Mouse (Mus musculus) lung, postnatal 4 days (tissue): Measurements from ENCODE around the gene Rev3l.

ENCODE experiments used
- DNase-seq, 2 experiments: peaks; one replicate each; pipeline ENCODE4 v3.0.0; 2021

Gene Rev3l

GRCm38 (mm10) chr10:39731736-39732265 lies at the start of gene Rev3l:
TSS of gene Rev3l (plus strand) at chr10:39732118.
- DNase-seq = peak; percentile 93 to 97

GRCm38 (mm10) chr10:39682556-39682955 lies 49.4 kb upstream of the Rev3l start:
- no peak for DNase-seq

- no peak for DNase-seq
These were observed 48.4 kb upstream of the Rev3l start for GRCm38 (mm10) chr10:39683481-39683880.

- DNase-seq = no peak
These were observed 45.1 kb upstream of the Rev3l start for GRCm38 (mm10) chr10:39686811-39687210.

GRCm38 (mm10) chr10:39687851-39688250 lies 44.1 kb upstream of the Rev3l start:
- DNase-seq = no peak

- no peak for DNase-seq
These were observed 40.4 kb upstream of the Rev3l start for GRCm38 (mm10) chr10:39691351-39692064.

- DNase-seq = no peak
These were observed 39.8 kb upstream of the Rev3l start for GRCm38 (mm10) chr10:39692152-39692551.

- no peak for DNase-seq
These were observed 24.0 kb upstream of the Rev3l start for GRCm38 (mm10) chr10:39707717-39708510.

- no peak for DNase-seq
These were observed 15.0 kb upstream of the Rev3l start for GRCm38 (mm10) chr10:39716936-39717335.

GRCm38 (mm10) chr10:39730976-39731735 lies 762 bp upstream of the Rev3l start:
- DNase-seq = peak; percentile 95 to 98

- DNase-seq = peak; percentile 85 to 90
These were observed 565 bp downstream of the Rev3l start for GRCm38 (mm10) chr10:39732266-39733100.

- no peak for DNase-seq
These were observed 1.1 kb downstream of the Rev3l start for GRCm38 (mm10) chr10:39733101-39733399.

GRCm38 (mm10) chr10:39733421-39733930 lies 1.6 kb downstream of the Rev3l start:
- no peak for DNase-seq

GRCm38 (mm10) chr10:39736187-39736586 lies 4.3 kb downstream of the Rev3l start:
- DNase-seq = no peak

- DNase-seq = no peak
These were observed 10.1 kb downstream of the Rev3l start for GRCm38 (mm10) chr10:39742057-39742456.

GRCm38 (mm10) chr10:39764752-39765151 lies 32.8 kb downstream of the Rev3l start:
- DNase-seq = no peak

GRCm38 (mm10) chr10:39766702-39767101 lies 34.8 kb downstream of the Rev3l start:
- DNase-seq = no peak

- DNase-seq = no peak
These were observed 40.3 kb downstream of the Rev3l start for GRCm38 (mm10) chr10:39772259-39772658.

- peak; percentile 7 to 55 for DNase-seq
These were observed 42.2 kb downstream of the Rev3l start for GRCm38 (mm10) chr10:39773940-39774726.

- no peak for DNase-seq
These were observed 45.0 kb downstream of the Rev3l start for GRCm38 (mm10) chr10:39776927-39777326.

GRCm38 (mm10) chr10:39778305-39778704 lies 46.4 kb downstream of the Rev3l start:
- DNase-seq = no peak
